Mouse (Mus musculus) intestine, postnatal 0 days (tissue): ENCODE results near the gene Camta1. TPM values are rescaled to one million over a fixed set of nuclear protein-coding genes. Genes with fewer than 3 reads are reported as not detected.

Experiments
- ATAC-seq: fragments of 200-750 bp; cut with Nextera tagmentation; 2 replicates; pipeline ENCODE4 v1.8.0; 2017; ENCODE audit warnings: mild to moderate bottlenecking, moderate TSS enrichment, moderate library complexity
- H3K27ac ChIP-seq: fragments of 300-500 bp; sonication (generic); 2 replicates; pipeline ENCODE4 v1.5.1; 2014; ENCODE audit warnings: mild to moderate bottlenecking, low read depth, low read length, moderate library complexity
- H3K27me3 ChIP-seq: fragments of 300-500 bp; sonication (generic); replicated peaks from 2 replicates; pipeline ENCODE4 v1.6.1; 2014; ENCODE audit warnings: low read length, mixed read lengths; ENCODE audit not compliant: control insufficient read depth, insufficient read depth
- H3K36me3 ChIP-seq: fragments of 300-500 bp; sonication (generic); 2 replicates; pipeline ENCODE4 v1.6.1; 2014; ENCODE audit warnings: mild to moderate bottlenecking, moderate library complexity; ENCODE audit not compliant: control insufficient read depth, insufficient read depth
- H3K4me1 ChIP-seq: fragments of 300-500 bp; sonication (generic); replicated peaks from 2 replicates; pipeline ENCODE4 v1.6.1; 2014; ENCODE audit warnings: antibody characterized with exemption, low read length, mixed read lengths; ENCODE audit not compliant: control insufficient read depth, insufficient read depth
- H3K4me2 ChIP-seq: fragments of 300-500 bp; sonication (generic); replicated peaks from 2 replicates; pipeline ENCODE4 v1.6.1; 2014; ENCODE audit warnings: low read depth, mild to moderate bottlenecking, moderate library complexity
- H3K4me3 ChIP-seq: fragments of 300-500 bp; sonication (generic); 2 replicates; pipeline ENCODE4 v1.5.1; 2014; ENCODE audit warnings: low read depth, low read length
- H3K9ac ChIP-seq: fragments of 300-500 bp; sonication (generic); 2 replicates; pipeline ENCODE4 v1.6.1; 2014; ENCODE audit warnings: mild to moderate bottlenecking, low read depth, low read length
- H3K9me3 ChIP-seq: fragments of 300-500 bp; sonication (generic); 2 replicates; pipeline ENCODE4 v1.6.1; 2016; ENCODE audit warnings: mixed run types; ENCODE audit not compliant: control insufficient read depth
- CTCF ChIP-seq: sonication (generic); IDR thresholded peaks from 2 replicates; pipeline ENCODE4 v1.5.1; 2016; ENCODE audit warnings: low read depth, mild to moderate bottlenecking, control low read depth, antibody characterized with exemption, moderate library complexity
- WGBS: fragments of 180-500 bp; shearing (Covaris S2); extraction: QIAGEN DNeasy Blood & Tissue Kit; methylation state at CpG from one replicate; pipeline ENCODE4 v1.1.7; 2014; 5-methylcytosine and 5-hydroxymethylcytosine counted together
- polyA plus RNA-seq: library from polyadenylated mRNA; unstranded; fragments of >200 nt; fragmentation: Nextera tagmentation; extraction: Ambion mirVana; gene quantifications from 2 replicates; pipeline ENCODE4 v1.2.1, GENCODE M21; 2015

Gene Camta1
- polyA plus RNA-seq, 1 experiment from 2014 or later, result 54.1 TPM

DNA sequence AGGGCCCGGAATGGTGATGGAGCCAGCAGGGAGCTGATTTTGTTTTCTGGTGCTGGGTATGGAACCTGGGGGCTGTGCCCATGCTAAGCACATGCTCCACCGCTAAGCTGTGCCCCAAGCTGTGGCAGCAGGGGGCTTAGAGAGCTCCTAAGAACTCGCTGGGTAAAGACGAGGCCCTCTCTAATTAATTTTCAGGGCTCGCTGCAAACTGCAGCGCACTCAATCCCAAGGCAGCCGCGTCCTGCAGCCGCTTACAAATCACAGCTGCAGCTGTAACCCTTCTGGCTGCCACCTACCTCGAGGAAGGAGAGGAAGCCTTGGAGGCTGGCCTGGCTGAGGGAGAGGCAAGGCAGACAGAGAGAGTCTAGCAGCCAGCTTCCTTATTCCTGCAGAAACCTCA, 639.0 kb downstream of the Camta1 start:
- no peak for TF ChIP-seq CTCF
- ATAC-seq, result no peak
- WGBS, result 45% methylated on average over 10 of the region's 10 CpGs

DNA sequence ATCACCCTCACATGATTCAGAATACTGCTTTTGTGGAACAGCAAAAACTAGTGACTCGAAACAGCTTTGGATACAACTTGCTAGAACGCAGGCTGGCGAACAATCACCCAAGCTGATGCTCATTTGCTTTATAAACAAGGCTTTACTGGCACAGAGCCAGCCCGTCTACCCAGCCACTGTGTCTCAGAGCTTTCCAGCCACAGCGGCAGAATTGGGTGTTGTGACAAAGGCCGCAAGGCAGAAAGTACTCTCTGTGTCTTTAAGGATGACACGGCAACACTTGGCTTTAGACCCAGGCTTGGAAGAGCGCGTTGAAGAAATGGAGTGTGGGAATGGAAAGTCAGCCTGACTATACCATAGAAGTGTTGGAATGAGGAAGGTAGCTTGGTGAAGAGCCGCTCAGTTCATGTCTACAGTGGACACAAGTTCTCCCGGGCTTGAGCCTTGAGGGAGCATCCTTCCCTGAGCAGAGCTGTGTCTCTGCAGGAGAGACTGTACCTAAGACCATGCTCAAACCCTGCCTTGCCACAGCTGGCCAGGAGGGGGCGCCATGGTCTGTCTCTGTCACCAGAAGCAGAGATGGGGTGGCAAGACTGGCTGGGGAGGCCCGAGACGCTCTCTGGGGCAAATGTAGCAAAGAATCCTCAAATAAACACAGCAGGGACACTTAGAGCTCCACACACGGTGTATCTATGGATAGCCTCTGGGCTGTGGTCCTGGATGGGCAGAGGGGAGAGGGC, 645.0 kb downstream of the Camta1 start:
- WGBS, result 69% methylated on average over 15 of the region's 15 CpGs
- Histone ChIP-seq H3K27me3 (no peaks in the 10 kb centered on the region), H3K4me3 (no peak overlapping the region), H3K27ac (no peak overlapping the region), H3K9ac (no peak overlapping the region), H3K4me1 (no peaks in the 10 kb centered on the region), H3K4me2 (no peak overlapping the region), H3K36me3 (no peaks in the 10 kb centered on the region), H3K9me3 (no peaks in the 10 kb centered on the region)
- ATAC-seq, result no peak
- TF ChIP-seq CTCF, result peak; percentile 30

More for the DNA sequence above, 639.0 kb downstream of the Camta1 start:
- no peak overlapping the region for H3K4me2 ChIP-seq
- H3K4me3 ChIP-seq, result no peak overlapping the region
- no peak overlapping the region for H3K9ac ChIP-seq
- H3K36me3 ChIP-seq, result no peaks in the 10 kb centered on the region
- no peaks in the 10 kb centered on the region for H3K4me1 ChIP-seq
- H3K27me3 ChIP-seq, result no peaks in the 10 kb centered on the region
- H3K9me3 ChIP-seq, result no peaks in the 10 kb centered on the region
- no peak overlapping the region for H3K27ac ChIP-seq

DNA sequence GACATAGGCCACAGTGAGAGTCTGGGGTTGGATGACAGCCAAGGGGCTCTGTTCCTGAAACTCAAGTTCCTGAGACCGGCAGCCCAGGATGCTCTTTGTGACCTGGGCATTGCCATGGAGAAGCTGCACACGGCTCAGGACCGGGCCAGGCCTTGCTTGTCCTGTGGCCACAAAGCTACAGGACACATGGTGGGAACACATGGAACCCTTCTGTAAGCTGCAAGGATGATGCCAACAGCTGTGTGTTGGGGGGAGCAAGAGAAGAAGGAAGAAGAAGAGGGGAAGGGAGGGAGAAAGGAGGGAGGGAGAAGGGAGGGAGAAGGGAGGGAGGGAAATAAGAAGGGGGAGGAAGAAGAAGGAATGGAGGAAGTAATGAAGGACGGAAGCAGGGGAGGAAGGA, 645.8 kb downstream of the Camta1 start:
- WGBS, result 52% methylated on average over 4 of the region's 4 CpGs
- Histone ChIP-seq H3K4me1 (no peaks in the 10 kb centered on the region), H3K9me3 (no peaks in the 10 kb centered on the region), H3K27me3 (no peaks in the 10 kb centered on the region), H3K4me2 (no peak overlapping the region), H3K4me3 (no peak overlapping the region), H3K27ac (no peak overlapping the region), H3K36me3 (no peaks in the 10 kb centered on the region), H3K9ac (no peak overlapping the region)
- TF ChIP-seq CTCF, result no peak
- no peak for ATAC-seq

DNA sequence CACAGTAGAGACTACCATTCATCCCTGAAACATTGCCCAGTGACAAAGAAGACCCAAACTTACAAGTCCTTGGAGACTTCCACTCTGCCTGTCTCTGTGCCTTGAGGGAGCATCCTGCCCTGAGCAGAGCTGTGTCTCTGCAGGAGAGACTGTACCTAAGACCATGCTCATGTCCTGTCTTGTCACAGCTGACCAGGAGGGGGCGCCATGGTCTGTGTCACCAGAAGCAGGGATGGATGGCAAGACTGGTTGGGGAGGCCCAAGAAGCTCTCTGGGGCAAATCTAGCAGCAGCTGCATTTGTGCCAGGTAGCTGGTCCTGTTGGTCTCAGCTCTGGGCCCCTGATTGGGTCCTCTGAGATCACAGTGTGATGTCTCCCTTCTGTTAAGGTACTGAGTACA, 646.5 kb downstream of the Camta1 start:
- TF ChIP-seq CTCF, result peak; percentile 46; the same call in 1 of the 2 replicates
- Histone ChIP-seq H3K4me2 (no peak overlapping the region), H3K9me3 (no peaks in the 10 kb centered on the region), H3K4me1 (no peaks in the 10 kb centered on the region), H3K36me3 (no peaks in the 10 kb centered on the region), H3K27ac (no peak overlapping the region), H3K9ac (no peak overlapping the region), H3K27me3 (no peaks in the 10 kb centered on the region), H3K4me3 (no peak overlapping the region)
- 57% methylated on average over 1 of the region's 1 CpGs for WGBS
- ATAC-seq, result no peak

DNA sequence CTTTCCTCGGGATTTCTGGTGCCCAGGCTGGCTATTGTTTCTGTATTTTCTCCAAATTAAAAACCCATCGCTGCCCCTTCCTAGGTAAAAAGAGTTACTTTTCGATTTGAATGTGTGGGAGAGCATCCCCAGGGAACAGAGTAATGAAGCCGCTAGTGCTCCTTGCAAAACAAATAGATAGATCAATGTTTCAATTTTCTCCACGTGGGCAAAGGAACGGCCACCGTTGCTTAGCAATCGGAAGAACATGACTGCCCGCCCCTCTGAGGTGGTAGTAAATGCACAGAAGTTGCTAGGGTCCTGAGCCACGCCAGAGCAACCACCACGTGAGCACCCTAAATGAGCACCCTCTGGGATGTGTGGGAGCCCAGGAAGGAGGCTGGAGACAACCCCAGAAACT, 648.2 kb downstream of the Camta1 start:
- Histone ChIP-seq H3K9ac (no peak overlapping the region), H3K9me3 (no peaks in the 10 kb centered on the region), H3K36me3 (no peaks in the 10 kb centered on the region), H3K27ac (no peak overlapping the region), H3K27me3 (no peaks in the 10 kb centered on the region), H3K4me3 (no peak overlapping the region), H3K4me1 (no peaks in the 10 kb centered on the region), H3K4me2 (no peak overlapping the region)
- WGBS, result 48% methylated on average over 11 of the region's 11 CpGs
- ATAC-seq, result no peak
- TF ChIP-seq CTCF, result no peak

DNA sequence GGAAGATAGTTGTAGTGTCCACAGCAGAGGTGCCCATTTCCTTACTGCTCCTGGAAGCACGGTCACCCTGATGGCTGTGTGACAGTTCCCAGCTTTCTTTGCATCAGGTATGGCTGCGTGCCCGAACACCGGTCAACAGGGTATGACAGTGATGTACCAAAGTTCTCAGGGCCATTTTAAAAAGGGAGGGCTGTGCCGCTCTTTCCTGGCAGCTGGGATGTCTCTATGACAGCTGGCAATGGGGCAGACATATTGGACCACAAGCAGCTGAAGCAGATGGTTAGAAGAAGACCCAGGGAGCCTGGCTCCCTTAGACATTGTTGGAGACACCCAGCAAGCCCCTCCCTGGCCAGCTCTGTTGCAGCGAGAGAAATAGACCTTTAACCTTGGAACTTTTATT, 649.7 kb downstream of the Camta1 start:
- H3K4me2 ChIP-seq, result no peak overlapping the region
- H3K36me3 ChIP-seq, result no peaks in the 10 kb centered on the region
- H3K27ac ChIP-seq, result no peak overlapping the region
- no peaks in the 10 kb centered on the region for H3K27me3 ChIP-seq
- no peak for TF ChIP-seq CTCF
- no peak overlapping the region for H3K4me3 ChIP-seq
- 84% methylated on average over 6 of the region's 6 CpGs for WGBS
- H3K4me1 ChIP-seq, result no peaks in the 10 kb centered on the region
- H3K9me3 ChIP-seq, result no peaks in the 10 kb centered on the region
- no peak overlapping the region for H3K9ac ChIP-seq
- ATAC-seq, result no peak
